Mouse (Mus musculus) heart, embryonic 13.5 days (tissue): ENCODE measurements around the gene Stpg1. TPM values are rescaled to one million over a fixed set of nuclear protein-coding genes. Genes with fewer than 3 reads are reported as not detected.

Experiments used
- ATAC-seq: fragments of 200-750 bp; cut with Nextera tagmentation; 2 replicates; pipeline ENCODE4 v1.8.0; 2017; ENCODE audit warnings: moderate TSS enrichment; ENCODE audit not compliant: insufficient number of reproducible peaks, low FRiP score, low TSS enrichment; ENCODE audit errors: extremely low read depth
- H3K27ac ChIP-seq: fragments of 300-500 bp; sonication (generic); replicated peaks from 2 replicates; pipeline ENCODE4 v1.5.1; 2015; ENCODE audit warnings: moderate library complexity, mild to moderate bottlenecking, inconsistent platforms
- H3K27me3 ChIP-seq: fragments of 300-500 bp; sonication (generic); replicated peaks from 2 replicates; pipeline ENCODE4 v1.6.1; 2015; ENCODE audit warnings: mild to moderate bottlenecking, inconsistent platforms
- H3K36me3 ChIP-seq: fragments of 300-500 bp; sonication (generic); 2 replicates; pipeline ENCODE4 v1.6.1; 2015; ENCODE audit warnings: mild to moderate bottlenecking, inconsistent platforms
- H3K4me1 ChIP-seq: fragments of 300-500 bp; sonication (generic); 2 replicates; pipeline ENCODE4 v1.6.1; 2015; ENCODE audit warnings: inconsistent platforms
- H3K4me2 ChIP-seq: fragments of 300-500 bp; sonication (generic); 2 replicates; pipeline ENCODE4 v1.6.1; 2015; ENCODE audit warnings: inconsistent platforms, mild to moderate bottlenecking, moderate library complexity
- H3K4me3 ChIP-seq: fragments of 300-500 bp; sonication (generic); 2 replicates; pipeline ENCODE4 v1.5.1; 2015; ENCODE audit warnings: moderate library complexity, mild to moderate bottlenecking, inconsistent platforms
- H3K9ac ChIP-seq: fragments of 300-500 bp; sonication (generic); 2 replicates; pipeline ENCODE4 v1.6.1; 2015; ENCODE audit warnings: inconsistent platforms, mild to moderate bottlenecking, moderate library complexity
- H3K9me3 ChIP-seq: fragments of 300-500 bp; sonication (generic); 2 replicates; pipeline ENCODE4 v1.6.1; 2016; ENCODE audit warnings: inconsistent platforms
- WGBS: fragments of 180-500 bp; shearing (Covaris S2); methylation state at CpG from one replicate; pipeline ENCODE4 v1.1.7; 2015; ENCODE audit warnings: mixed read lengths; 5-methylcytosine and 5-hydroxymethylcytosine counted together
- microRNA-seq: library from miRNA; unstranded; fragments of <30 nt; microRNA quantifications from one replicate; pipeline ENCODE4, GENCODE M21; 2016
- polyA plus RNA-seq: library from polyadenylated mRNA; unstranded; fragments of >200 nt; fragmentation: Nextera tagmentation; extraction: Ambion mirVana; gene quantifications from 2 replicates; pipeline ENCODE4 v1.2.1, GENCODE M21; 2015

Stpg1 gene
- polyA plus RNA-seq, 1 experiment from 2014 or later = 0.32 TPM

DNA sequence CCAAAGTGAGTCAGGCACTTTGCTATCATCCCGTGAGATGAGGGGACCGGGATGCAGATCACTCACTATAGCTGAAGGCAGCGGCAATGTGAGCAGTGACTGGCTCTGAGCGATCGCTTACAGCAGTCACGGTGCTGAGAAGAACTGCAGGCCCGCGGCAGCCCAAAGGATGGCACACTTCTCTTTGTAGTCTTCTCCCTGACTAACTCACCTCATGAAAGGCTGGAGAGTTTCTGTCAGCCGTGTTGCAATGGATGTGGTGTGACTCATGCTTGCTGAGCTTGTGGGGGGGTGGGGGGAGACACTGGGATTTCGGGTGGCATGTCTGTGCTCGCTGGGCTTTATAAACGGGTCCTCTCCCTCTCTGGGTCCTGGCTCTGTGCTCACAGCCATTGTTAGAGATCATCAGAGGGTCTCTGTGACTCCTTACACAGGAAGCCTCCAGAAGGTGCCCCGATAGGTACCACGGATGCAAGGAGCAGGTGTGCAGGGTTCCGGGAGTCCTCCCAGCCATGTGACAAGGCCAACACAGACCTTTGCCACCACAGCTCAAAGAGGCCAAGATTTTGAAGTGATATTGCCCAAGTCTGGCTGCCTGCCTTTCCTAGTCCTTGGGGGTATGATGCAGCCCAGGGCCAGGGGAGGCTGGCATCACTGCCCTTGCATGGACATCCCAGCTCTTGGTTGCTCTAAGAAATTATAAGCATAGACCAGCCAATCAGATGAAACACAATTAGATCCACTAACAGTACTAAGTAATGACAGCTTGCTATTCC lies 81.0 kb downstream of the Stpg1 start:
- Histone ChIP-seq H3K27ac (no peak overlapping the region), H3K27me3 (peaks cover 64% of the 10 kb centered on the region), H3K9ac (no peak overlapping the region), H3K4me3 (no peak overlapping the region), H3K9me3 (peaks cover 3% of the 10 kb centered on the region; the same call in 1 of the 2 replicates), H3K36me3 (no peaks in the 10 kb centered on the region), H3K4me2 (no peak overlapping the region), H3K4me1 (peaks cover 39% of the 10 kb centered on the region)
- no peak for ATAC-seq
- WGBS = 55% methylated on average over 15 of the region's 15 CpGs

DNA sequence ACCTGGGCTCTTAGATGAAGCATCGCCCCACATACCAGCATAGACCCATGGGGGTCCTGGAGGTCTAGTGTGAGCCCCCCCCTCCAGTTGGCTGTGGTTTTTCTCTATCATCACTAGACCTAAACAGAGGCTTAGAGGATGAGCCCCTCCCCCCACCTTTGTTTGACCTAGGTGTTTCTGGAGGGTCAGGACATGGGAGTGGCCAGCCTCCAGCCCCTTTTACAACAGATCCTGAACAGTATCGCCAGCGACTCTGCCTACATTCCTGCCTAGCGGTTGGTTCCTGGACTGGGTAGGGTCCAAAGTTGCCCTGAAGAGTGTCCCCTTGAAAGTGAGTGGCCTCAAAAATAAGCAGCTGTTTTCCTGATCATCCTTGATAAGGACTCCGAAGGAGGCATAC lies 83.9 kb downstream of the Stpg1 start:
- H3K4me3 ChIP-seq = no peak overlapping the region
- peaks cover 13% of the 10 kb centered on the region for H3K4me1 ChIP-seq
- peaks cover 3% of the 10 kb centered on the region; the same call in 1 of the 2 replicates for H3K9me3 ChIP-seq
- WGBS = 70% methylated on average over 5 of the region's 5 CpGs
- no peak overlapping the region for H3K4me2 ChIP-seq
- no peak overlapping the region for H3K9ac ChIP-seq
- ATAC-seq = no peak
- H3K27me3 ChIP-seq = peaks cover 54% of the 10 kb centered on the region
- no peaks in the 10 kb centered on the region for H3K36me3 ChIP-seq
- H3K27ac ChIP-seq = no peak overlapping the region

DNA sequence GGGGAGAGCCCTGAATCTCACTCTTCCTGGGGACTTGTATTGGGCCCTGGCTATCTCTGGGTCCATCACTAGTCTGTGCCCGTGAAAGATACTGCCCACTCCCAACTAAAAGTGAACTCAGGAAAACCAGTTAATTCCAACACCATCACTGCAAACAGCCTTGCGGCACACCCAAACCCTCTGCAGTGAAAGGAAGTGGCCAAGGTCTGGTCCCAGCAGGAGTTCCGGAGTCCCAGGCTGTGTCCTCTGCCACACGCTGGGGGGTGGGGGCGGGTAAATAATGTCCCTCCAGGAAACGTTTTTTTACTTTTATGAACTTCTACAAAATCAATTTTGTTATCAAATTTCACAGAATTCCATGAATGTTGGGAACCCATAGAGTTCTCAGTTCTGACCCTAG lies 85.1 kb downstream of the Stpg1 start:
- peaks cover 45% of the 10 kb centered on the region for H3K27me3 ChIP-seq
- H3K9ac ChIP-seq = no peak overlapping the region
- H3K4me1 ChIP-seq = 0 out of 2 replicates have a peak, but pooled peaks cover 6% of the 10 kb centered on the region
- H3K27ac ChIP-seq = no peak overlapping the region
- H3K9me3 ChIP-seq = peaks cover 3% of the 10 kb centered on the region; the same call in 1 of the 2 replicates
- no peak for ATAC-seq
- H3K4me2 ChIP-seq = no peak overlapping the region
- WGBS = 40% methylated on average over 6 of the region's 6 CpGs
- no peaks in the 10 kb centered on the region for H3K36me3 ChIP-seq
- no peak overlapping the region for H3K4me3 ChIP-seq

DNA sequence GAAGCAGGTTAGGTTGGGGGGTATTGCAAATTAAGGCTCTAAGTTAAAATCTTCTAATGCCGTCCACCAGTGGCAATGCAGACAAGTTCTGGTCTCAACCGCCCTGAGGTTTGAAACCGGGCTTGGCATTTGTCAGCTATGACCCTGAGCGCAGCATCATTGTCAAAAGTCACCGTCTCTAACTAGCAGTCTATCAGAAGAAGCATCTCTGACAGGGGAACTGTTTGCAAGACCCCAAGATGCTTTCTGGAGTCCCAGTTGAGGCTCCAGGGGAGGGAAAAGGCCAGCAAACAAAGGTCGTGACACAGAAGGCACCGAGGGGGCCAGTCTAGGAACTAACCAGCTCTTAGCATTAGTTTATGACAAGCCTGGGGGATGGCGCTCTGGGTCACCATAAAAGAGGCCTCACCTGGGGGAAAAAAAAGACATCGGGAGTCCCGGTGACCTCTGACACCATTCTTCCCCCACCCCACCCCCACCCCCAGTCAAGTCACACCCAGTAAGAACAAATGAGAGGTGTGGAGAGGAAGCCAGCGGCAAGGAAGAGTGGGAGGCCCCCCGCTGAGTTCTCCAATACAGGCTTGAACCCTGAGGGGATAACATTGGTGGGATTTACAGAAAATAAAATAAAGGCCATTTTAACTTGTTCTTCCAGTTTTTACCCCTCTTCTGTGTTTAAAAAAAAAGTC lies 86.8 kb downstream of the Stpg1 start:
- no peak overlapping the region for H3K4me2 ChIP-seq
- ATAC-seq = no peak
- 45% methylated on average over 12 of the region's 12 CpGs for WGBS
- H3K4me1 ChIP-seq = 0 out of 2 replicates have a peak, but pooled peaks cover 6% of the 10 kb centered on the region
- peaks cover 3% of the 10 kb centered on the region; the same call in 1 of the 2 replicates for H3K9me3 ChIP-seq
- no peak overlapping the region for H3K4me3 ChIP-seq
- H3K27me3 ChIP-seq = 0 out of 2 replicates have a peak, but pooled peaks cover 37% of the 10 kb centered on the region
- no peak overlapping the region for H3K27ac ChIP-seq
- no peaks in the 10 kb centered on the region for H3K36me3 ChIP-seq
- no peak overlapping the region for H3K9ac ChIP-seq

DNA sequence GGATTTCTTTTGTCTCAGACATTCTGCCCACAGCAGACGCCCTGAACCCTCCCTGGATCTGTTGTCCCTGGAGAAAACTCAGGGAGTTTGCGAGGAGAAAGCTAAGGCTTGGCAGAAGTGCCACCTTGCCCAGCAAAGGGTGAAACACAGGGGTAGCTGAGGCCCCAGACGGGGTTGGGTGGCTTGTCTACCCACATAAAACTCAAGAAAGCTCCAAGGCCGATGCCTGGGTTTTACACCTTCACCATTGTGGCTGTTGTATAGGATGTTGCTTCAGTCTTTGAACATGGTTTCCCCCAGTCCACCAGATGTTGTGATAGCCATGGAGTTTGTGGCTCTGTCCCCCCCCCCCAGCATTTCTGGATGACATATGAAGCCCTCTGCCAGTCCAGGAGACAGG lies 90.2 kb downstream of the Stpg1 start:
- Histone ChIP-seq H3K4me1 (peaks cover 12% of the 10 kb centered on the region), H3K9me3 (no peaks in the 10 kb centered on the region), H3K27ac (no peak overlapping the region), H3K4me3 (no peak overlapping the region), H3K36me3 (no peaks in the 10 kb centered on the region), H3K4me2 (no peak overlapping the region), H3K27me3 (0 out of 2 replicates have a peak, but pooled peaks cover 30% of the 10 kb centered on the region), H3K9ac (no peak overlapping the region)
- WGBS = 70% methylated on average over 4 of the region's 4 CpGs
- ATAC-seq = no peak

Small RNA genes within 50 kb of the gene (microRNA-seq; reads per million reads assigned to microRNA genes)
- not detected for gene Gm25317

Other genes starting within 250 kb of the Stpg1 start
- 202 and 213 TPM in 2 replicates for gene Clic4, start 222.0 kb upstream of the Stpg1 start, polyA plus RNA-seq
- 141 and 146 TPM in 2 replicates for gene Srrm1, start 141.5 kb upstream of the Stpg1 start, polyA plus RNA-seq
- 0.55 and 0.76 TPM in 2 replicates for gene Ncmap, start 96.6 kb upstream of the Stpg1 start, polyA plus RNA-seq
- gene Rcan3, start 60.9 kb upstream of the Stpg1 start, polyA plus RNA-seq = 6.8 and 8.0 TPM in 2 replicates
- 3.0 and 3.2 TPM in 2 replicates for gene Nipal3, start 248 bp downstream of the Stpg1 start, polyA plus RNA-seq
- 4.4 and 4.8 TPM in 2 replicates for gene Grhl3, start 78.8 kb downstream of the Stpg1 start, polyA plus RNA-seq
- 0.36 and 0.68 TPM in 2 replicates for gene Ifnlr1, start 191.5 kb downstream of the Stpg1 start, polyA plus RNA-seq
- not detected in 2 replicates for gene Il22ra1, start 233.4 kb downstream of the Stpg1 start, polyA plus RNA-seq